8 mouse cellular contexts compared by ENCODE assay signal in genomic region chr1:166319132-166319698, GRCm38 (mm10). TPM values are rescaled to one million over a fixed set of nuclear protein-coding genes. Genes with fewer than 3 reads are reported as not detected.
DNase-seq lines count a peak whose midpoint lies in the region; TF ChIP-seq lines count a peak whose summit lies in the region.

No protein-coding gene starts in this region.

- no peaks in the 10 kb centered on the region for H3K36me3 ChIP-seq in C2C12 (ENCODE audit: control insufficient read depth, insufficient read depth)

- TF ChIP-seq CTCF in C2C12 (IDR thresholded peaks at IDR 0.05; ENCODE audit: control insufficient read depth, insufficient read depth, insufficient read length): peak; percentile 67

- no peaks in the 10 kb centered on the region for H3K27me3 ChIP-seq in C2C12 (ENCODE audit: control insufficient read depth, insufficient read depth, insufficient read length)

- no peak overlapping the region for H3ac ChIP-seq in C2C12 (ENCODE audit: control insufficient read depth, insufficient read length, low read depth)

- no peaks in the 10 kb centered on the region for H3K79me3 ChIP-seq in C2C12 (ENCODE audit: low read depth)

- intact Hi-C loops in gastrocnemius, postnatal 14 days (cut with DNase I; ENCODE audit: low total_unique reads): loop anchor here (2.0 kb wide), 1 partner anchor 160 kb away; no protein-coding TSS in a partner anchor

- peak; percentile 78 for DNase-seq in Muller cell, postnatal 12 days (ENCODE audit: inconsistent ontology term)
- DNase-seq in cerebellum, postnatal 14 days: peak; percentile 83 to 85
- peak; percentile 32 for DNase-seq in gastrocnemius, postnatal 14 days
- peak; percentile 79 for DNase-seq in kidney, adult 9 months
- DNase-seq in lung, postnatal 10 days: peak; percentile 70
- peak; percentile 87 for DNase-seq in retina, embryonic 14.5 days (ENCODE audit: low spot score)
- DNase-seq in spleen, adult 12 weeks (ENCODE audit: low spot score): no peak

- no peak overlapping the region for H3K4me3 ChIP-seq in C2C12 (ENCODE audit: insufficient read depth, poor library complexity, severe bottlenecking)

- H3K79me2 ChIP-seq in C2C12 (ENCODE audit: control insufficient read depth, insufficient read depth): no peaks in the 10 kb centered on the region

TF ChIP-seq in C2C12, 6 proteins besides CTCF, POLR2A, EP300 and RAD21:
- TF ChIP-seq FOSL1 (IDR thresholded peaks at IDR 0.05; ENCODE audit: insufficient read depth, low read length, poor library complexity, severe bottlenecking): no peak
- TF ChIP-seq MYOD1 (IDR thresholded peaks at IDR 0.05; ENCODE audit: control insufficient read depth, insufficient read length, low read depth): no peak
- TF ChIP-seq USF1 (IDR thresholded peaks at IDR 0.05; ENCODE audit: low read depth): no peak
- TF ChIP-seq MYOG (IDR thresholded peaks at IDR 0.05; ENCODE audit: control insufficient read depth, extremely low read depth, insufficient read length): no peak
- TF ChIP-seq MAX (IDR thresholded peaks at IDR 0.05): no peak
- no peak for TF ChIP-seq CEBPB (IDR thresholded peaks at IDR 0.05; ENCODE audit: low read depth)

RNA-seq across cellular contexts. Expression of gene Tada1, which starts 59.7 kb away (rescaled TPM):
- polyA plus RNA-seq in C2C12 (2012; fragmentation: generic; extraction: Trizol): 18.5 TPM
- total RNA-seq in gastrocnemius, postnatal 14 days (2021): 1 to 10 TPM; 7.5 to 8.7 TPM
